15 mouse cellular contexts compared by ENCODE assay signal in the genomic region with DNA sequence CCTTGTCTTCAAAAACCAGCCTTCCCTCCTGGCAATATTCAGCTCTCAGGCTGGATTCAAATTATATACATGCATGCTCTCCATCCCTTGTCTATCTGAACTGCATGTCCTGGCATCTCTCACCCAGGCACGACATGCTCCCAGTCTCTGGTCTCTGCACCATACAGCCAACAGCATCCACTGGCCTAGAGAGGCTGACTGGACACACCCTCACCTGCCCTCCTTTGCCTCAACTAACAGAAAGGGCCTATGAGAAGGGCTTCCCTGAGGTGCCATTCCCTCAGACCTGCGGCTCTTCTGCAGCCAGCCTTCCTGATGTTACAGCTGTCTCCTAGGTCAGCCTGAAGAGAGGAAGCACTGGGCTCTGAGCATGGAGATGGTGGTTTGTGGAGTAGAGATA.
"Had no signal": no experiment of that assay in that cellular context is flagged by ENCODE, and none has a peak within 500 bp of the region (broad histone marks: within the 10 kb centered on the region; RNA-seq: fewer than 3 reads in every experiment).

No protein-coding gene starts in this region.

- H3K4me2 ChIP-seq: neural tube, embryonic 15.5 days; stomach, embryonic 15.5 days had no signal

- H3K27me3 ChIP-seq: neural tube, embryonic 15.5 days; stomach, embryonic 15.5 days had no signal

- DNase-seq: retina, postnatal 1 day; right cerebral cortex, adult 18-20 months; right cerebral cortex, postnatal 14 days; right cerebral cortex, postnatal 25 days; right cerebral cortex, postnatal 4 days; spleen, adult 18-20 months; thymus, adult 18-20 months; thymus, adult 2 months; thymus, postnatal 14 days; thymus, postnatal 25 days; thymus, postnatal 36 days; thymus, postnatal 4 days had no signal

- H3K36me3 ChIP-seq: neural tube, embryonic 15.5 days had no signal

- H3K27ac ChIP-seq: stomach, embryonic 15.5 days; stomach, postnatal 0 days had no signal

- H3K9me3 ChIP-seq: neural tube, embryonic 15.5 days; stomach, embryonic 15.5 days had no signal

- H3K9ac ChIP-seq: neural tube, embryonic 15.5 days; stomach, embryonic 15.5 days had no signal

- H3K4me3 ChIP-seq: neural tube, embryonic 15.5 days; stomach, embryonic 15.5 days had no signal
